Mouse (Mus musculus) hindbrain, postnatal 0 days (tissue): ENCODE results near the gene Ptpn1. TPM values are rescaled to one million over a fixed set of nuclear protein-coding genes. Genes with fewer than 3 reads are reported as not detected.

Experiments used
- ATAC-seq: fragments of 200-750 bp; cut with Nextera tagmentation; 2 replicates; pipeline ENCODE4 v1.8.0; 2017; ENCODE audit warnings: mild to moderate bottlenecking, moderate TSS enrichment, moderate library complexity
- DNase-seq: peaks from one replicate; pipeline ENCODE4 v3.0.0-alpha.2; 2015; ENCODE audit warnings: low spot score
- H3K27ac ChIP-seq: fragments of 300-500 bp; sonication (generic); 2 replicates; pipeline ENCODE4 v1.5.1; 2014; ENCODE audit warnings: mild to moderate bottlenecking
- H3K27me3 ChIP-seq: fragments of 300-500 bp; sonication (generic); 2 replicates; pipeline ENCODE4 v1.6.1; 2014; ENCODE audit warnings: low read length, mixed read lengths; ENCODE audit not compliant: insufficient read depth
- H3K36me3 ChIP-seq: fragments of 300-500 bp; sonication (generic); 2 replicates; pipeline ENCODE4 v1.6.1; 2014; ENCODE audit warnings: low read length, mixed read lengths; ENCODE audit not compliant: insufficient read depth
- H3K4me1 ChIP-seq: fragments of 300-500 bp; sonication (generic); 2 replicates; pipeline ENCODE4 v1.6.1; 2014; ENCODE audit warnings: antibody characterized with exemption, low read length, mixed read lengths; ENCODE audit not compliant: insufficient read depth
- H3K4me2 ChIP-seq: fragments of 300-500 bp; sonication (generic); 2 replicates; pipeline ENCODE4 v1.6.1; 2014; ENCODE audit warnings: low read depth, mild to moderate bottlenecking, low read length, moderate library complexity, mixed read lengths
- H3K4me3 ChIP-seq: fragments of 300-500 bp; sonication (generic); 2 replicates; pipeline ENCODE4 v1.5.1; 2014; ENCODE audit warnings: low read length
- H3K9ac ChIP-seq: fragments of 300-500 bp; sonication (generic); replicated peaks from 2 replicates; pipeline ENCODE4 v1.6.1; 2014; ENCODE audit warnings: mild to moderate bottlenecking, low read length, moderate library complexity, mixed read lengths
- H3K9me3 ChIP-seq: fragments of 300-500 bp; sonication (generic); 2 replicates; pipeline ENCODE4 v1.6.1; 2016; ENCODE audit warnings: low read length, mixed read lengths
- CTCF ChIP-seq: IDR thresholded peaks from 2 replicates; pipeline ENCODE4 v1.5.1; 2016; ENCODE audit warnings: antibody characterized with exemption, control low read depth, low read depth
- WGBS: fragments of 180-500 bp; shearing (Covaris S2); extraction: QIAGEN DNeasy Blood & Tissue Kit; methylation state at CpG from one replicate; pipeline ENCODE4 v1.1.7; 2014; 5-methylcytosine and 5-hydroxymethylcytosine counted together
- polyA plus RNA-seq: library from polyadenylated mRNA; unstranded; fragments of >200 nt; fragmentation: Nextera tagmentation; extraction: Ambion mirVana; gene quantifications from 2 replicates; pipeline ENCODE4 v1.2.1, GENCODE M21; 2015
- total RNA-seq: library from RNA; depleted of rRNA; stranded (reverse); fragments of >200 nt; gene quantifications from 2 replicates; pipeline ENCODE4 v1.2.3, GENCODE M21; 2014

Ptpn1 gene
- total and polyA plus RNA-seq, 2 experiments from 2014 or later: 39.2 to 60.1 TPM

- H3K4me1 ChIP-seq: peaks cover 52% of the 10 kb centered on the region
Measured at GRCm38 (mm10) chr2:167944193-167944592, 12.3 kb downstream of the Ptpn1 start.

GRCm38 (mm10) chr2:167945451-167945850 lies 13.6 kb downstream of the Ptpn1 start:
- Histone ChIP-seq H3K27ac (peak overlapping the region; percentile 15; the same call in 1 of the 2 replicates), H3K27me3 (no peaks in the 10 kb centered on the region), H3K9ac (no peak overlapping the region; the same call in 1 of the 2 replicates), H3K36me3 (no peaks in the 10 kb centered on the region), H3K4me3 (no peak overlapping the region), H3K9me3 (no peaks in the 10 kb centered on the region), H3K4me1 (peaks cover 51% of the 10 kb centered on the region), H3K4me2 (no peak overlapping the region)
- peak; percentile 48; the same call in 1 of the 2 replicates for ATAC-seq
- peak; percentile 26 for DNase-seq
- WGBS: 67% methylated on average over 5 of the region's 5 CpGs
- no peak for TF ChIP-seq CTCF

More at GRCm38 (mm10) chr2:167944193-167944592, 12.3 kb downstream of the Ptpn1 start:
- H3K9me3 ChIP-seq: no peaks in the 10 kb centered on the region
- no peaks in the 10 kb centered on the region for H3K27me3 ChIP-seq
- H3K36me3 ChIP-seq: no peaks in the 10 kb centered on the region
- no peak overlapping the region for H3K4me3 ChIP-seq
- no peak overlapping the region for H3K9ac ChIP-seq
- DNase-seq (no peak), ATAC-seq (no peak)
- H3K4me2 ChIP-seq: no peak overlapping the region
- H3K27ac ChIP-seq: peak overlapping the region; percentile 74
- TF ChIP-seq CTCF: no peak
- WGBS: 66% methylated on average over 3 of the region's 3 CpGs

- WGBS: 88% methylated on average over 3 of the region's 3 CpGs
- Histone ChIP-seq H3K4me3 (no peak overlapping the region), H3K9ac (no peak overlapping the region), H3K4me1 (peaks cover 34% of the 10 kb centered on the region), H3K36me3 (no peaks in the 10 kb centered on the region), H3K4me2 (no peak overlapping the region), H3K27me3 (no peaks in the 10 kb centered on the region), H3K9me3 (no peaks in the 10 kb centered on the region), H3K27ac (no peak overlapping the region)
- no peak for TF ChIP-seq CTCF
- DNase-seq (no peak), ATAC-seq (no peak)
Measured at GRCm38 (mm10) chr2:167947251-167947650, 15.4 kb downstream of the Ptpn1 start.

- WGBS: 74% methylated on average over 6 of the region's 6 CpGs
- H3K9ac ChIP-seq: no peak overlapping the region
- no peak for DNase-seq
- H3K27ac ChIP-seq: no peak overlapping the region
- no peaks in the 10 kb centered on the region for H3K27me3 ChIP-seq
- H3K9me3 ChIP-seq: no peaks in the 10 kb centered on the region
- no peaks in the 10 kb centered on the region for H3K36me3 ChIP-seq
- TF ChIP-seq CTCF: no peak
- no peak for ATAC-seq
- H3K4me3 ChIP-seq: no peak overlapping the region
- no peak overlapping the region for H3K4me2 ChIP-seq
- H3K4me1 ChIP-seq: peaks cover 26% of the 10 kb centered on the region
Measured at GRCm38 (mm10) chr2:167948047-167948446, 16.2 kb downstream of the Ptpn1 start.

GRCm38 (mm10) chr2:167948557-167948956 lies 16.7 kb downstream of the Ptpn1 start:
- no peak overlapping the region for H3K27ac ChIP-seq
- H3K9me3 ChIP-seq: no peaks in the 10 kb centered on the region
- H3K4me1 ChIP-seq: peaks cover 21% of the 10 kb centered on the region
- 74% methylated on average over 13 of the region's 13 CpGs for WGBS
- no peak for ATAC-seq
- H3K4me3 ChIP-seq: no peak overlapping the region
- no peak overlapping the region for H3K4me2 ChIP-seq
- no peaks in the 10 kb centered on the region for H3K27me3 ChIP-seq
- no peaks in the 10 kb centered on the region for H3K36me3 ChIP-seq
- DNase-seq: no peak
- TF ChIP-seq CTCF: no peak
- H3K9ac ChIP-seq: no peak overlapping the region

- H3K27ac ChIP-seq: no peak overlapping the region
- H3K4me3 ChIP-seq: no peak overlapping the region
- H3K9me3 ChIP-seq: no peaks in the 10 kb centered on the region
- H3K4me2 ChIP-seq: no peak overlapping the region
- H3K4me1 ChIP-seq: peaks cover 14% of the 10 kb centered on the region
- H3K9ac ChIP-seq: no peak overlapping the region; the same call in 1 of the 2 replicates
- TF ChIP-seq CTCF: no peak
- no peak for DNase-seq
- WGBS: 52% methylated on average over 6 of the region's 6 CpGs
- ATAC-seq: no peak
- no peaks in the 10 kb centered on the region for H3K36me3 ChIP-seq
- H3K27me3 ChIP-seq: no peaks in the 10 kb centered on the region
Measured at GRCm38 (mm10) chr2:167949250-167949649, 17.4 kb downstream of the Ptpn1 start.

- H3K4me2 ChIP-seq: no peak overlapping the region
- no peaks in the 10 kb centered on the region for H3K9me3 ChIP-seq
- WGBS: 68% methylated on average over 2 of the region's 2 CpGs
- no peak overlapping the region for H3K9ac ChIP-seq
- TF ChIP-seq CTCF: no peak
- DNase-seq (no peak), ATAC-seq (no peak)
- H3K27me3 ChIP-seq: no peaks in the 10 kb centered on the region
- no peak overlapping the region for H3K4me3 ChIP-seq
- H3K36me3 ChIP-seq: no peaks in the 10 kb centered on the region
- peaks cover 10% of the 10 kb centered on the region for H3K4me1 ChIP-seq
- no peak overlapping the region for H3K27ac ChIP-seq
Measured at GRCm38 (mm10) chr2:167949808-167950207, 18.0 kb downstream of the Ptpn1 start.
